Mouse (Mus musculus) thymus, adult 2 months (tissue): ENCODE measurements at regions not wholly inside any gene's neighbourhood (a gene's known extent, or its start where the extent isn't known, plus 50 kb on each side); places are given as distances from the start of the nearest gene placed in this dataset.

Source experiments
- CTCF ChIP-seq: fragments of 200-500 bp; IDR thresholded peaks from 2 replicates; pipeline ENCODE4 v1.5.1; 2012; ENCODE audit warnings: mild to moderate bottlenecking, control low read depth, low read length, moderate library complexity, borderline replicate concordance; ENCODE audit not compliant: control insufficient read depth, poor library complexity, insufficient read depth; ENCODE audit errors: extremely low read depth
- POLR2A ChIP-seq: fragments of 200-500 bp; IDR thresholded peaks from 2 replicates; pipeline ENCODE4 v1.6.1; 2012; ENCODE audit warnings: mild to moderate bottlenecking, low read length, control low read depth, moderate library complexity; ENCODE audit not compliant: control insufficient read depth, poor library complexity, insufficient read depth; ENCODE audit errors: extremely low read depth

DNA sequence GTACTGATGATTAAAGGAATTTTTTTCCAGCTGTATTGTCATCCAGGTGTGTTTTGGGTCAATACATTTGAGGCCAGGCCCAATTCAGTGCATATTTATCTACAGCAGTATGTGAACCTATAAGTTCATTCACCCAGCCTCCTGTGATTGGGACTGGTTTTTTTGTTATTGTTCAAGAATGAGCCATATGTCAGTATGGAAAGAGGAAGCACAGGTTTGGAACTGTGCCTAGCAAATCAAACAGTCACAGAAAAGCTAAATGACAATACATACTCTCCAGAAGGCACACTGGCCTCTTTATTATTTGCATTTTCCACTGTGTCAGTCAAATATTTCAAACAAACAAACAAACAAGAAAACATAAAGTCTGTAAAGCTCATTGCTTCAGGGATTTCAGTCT lies 134.7 kb downstream of the Rnd3 start:
- no peak for TF ChIP-seq CTCF
- TF ChIP-seq POLR2A, result no peak
